Mouse (Mus musculus) 3134 (cell line): Measurements from ENCODE around the gene Ssbp3.

Experiments used
- DNase-seq: peaks from one replicate; pipeline ENCODE4 v3.0.0-alpha.2; 2011; ENCODE audit warnings: low spot score; ENCODE audit not compliant: insufficient read length; ENCODE audit errors: extremely low read depth

Gene Ssbp3

DNA sequence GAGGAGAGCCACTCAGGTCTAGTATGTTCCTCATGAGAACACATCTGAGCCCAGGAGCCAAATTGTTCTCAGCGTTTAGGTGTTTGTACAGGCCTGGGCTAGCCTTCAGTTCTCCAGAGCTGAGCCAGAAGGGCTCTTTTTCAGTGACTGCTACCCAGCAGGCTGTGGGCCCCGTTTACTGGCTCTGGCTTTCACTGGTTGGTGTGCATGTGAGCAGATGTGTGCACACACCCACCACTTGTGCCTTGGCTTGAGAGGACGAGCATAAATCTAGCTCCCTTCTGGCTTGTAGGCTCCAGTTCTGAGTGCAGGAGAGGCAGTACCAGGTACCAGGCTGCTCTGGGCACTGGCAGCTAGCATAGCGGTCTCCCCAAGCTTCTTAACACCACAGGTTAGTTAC, 127.8 kb downstream of the Ssbp3 start:
- no peak for DNase-seq

- DNase-seq, result no peak
Observed at GRCm38 (mm10) chr4:107039270-107039669, 128.8 kb downstream of the Ssbp3 start.

DNA sequence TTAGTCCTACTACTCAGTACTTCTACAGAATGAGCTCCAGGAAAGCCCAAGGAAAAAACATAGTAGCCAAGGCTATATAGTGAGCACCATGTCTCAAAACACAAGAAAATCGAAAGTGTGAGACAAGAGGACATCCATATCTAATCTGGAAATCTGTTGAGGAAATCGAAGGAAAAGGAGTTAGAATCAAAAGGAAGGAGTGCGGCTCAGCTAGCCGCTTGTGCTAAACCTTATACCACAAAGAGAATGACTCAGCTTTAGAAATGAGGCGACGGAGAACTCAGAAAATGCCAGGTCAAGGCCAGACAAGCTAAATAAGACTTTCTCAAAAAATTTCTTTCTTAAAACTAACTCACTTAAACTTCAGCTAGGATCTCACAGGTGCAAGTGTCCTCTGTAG, 131.8 kb downstream of the Ssbp3 start:
- no peak for DNase-seq

GRCm38 (mm10) chr4:107045188-107045587, 134.7 kb downstream of the Ssbp3 start:
- no peak for DNase-seq

DNA sequence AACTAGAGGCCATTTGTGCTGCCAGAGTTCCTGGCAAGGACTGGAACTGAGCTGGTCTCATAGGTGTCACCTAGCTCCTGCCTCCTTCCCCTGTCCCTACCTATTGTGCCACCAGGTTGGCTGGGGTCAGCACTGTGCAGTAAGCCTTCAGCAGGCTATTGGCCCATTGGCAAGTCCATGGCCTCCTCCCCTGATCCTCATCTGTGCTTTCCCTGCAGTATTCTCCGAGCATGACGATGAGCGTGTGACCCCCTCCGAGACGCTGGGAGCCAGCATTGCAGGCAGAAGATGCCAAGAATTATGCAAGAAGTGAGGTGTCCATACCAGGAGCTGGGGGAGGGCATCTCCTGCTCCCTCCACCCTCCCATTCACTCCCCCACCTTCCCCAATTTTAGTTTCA, 137.3 kb downstream of the Ssbp3 start:
- DNase-seq, result no peak

DNA sequence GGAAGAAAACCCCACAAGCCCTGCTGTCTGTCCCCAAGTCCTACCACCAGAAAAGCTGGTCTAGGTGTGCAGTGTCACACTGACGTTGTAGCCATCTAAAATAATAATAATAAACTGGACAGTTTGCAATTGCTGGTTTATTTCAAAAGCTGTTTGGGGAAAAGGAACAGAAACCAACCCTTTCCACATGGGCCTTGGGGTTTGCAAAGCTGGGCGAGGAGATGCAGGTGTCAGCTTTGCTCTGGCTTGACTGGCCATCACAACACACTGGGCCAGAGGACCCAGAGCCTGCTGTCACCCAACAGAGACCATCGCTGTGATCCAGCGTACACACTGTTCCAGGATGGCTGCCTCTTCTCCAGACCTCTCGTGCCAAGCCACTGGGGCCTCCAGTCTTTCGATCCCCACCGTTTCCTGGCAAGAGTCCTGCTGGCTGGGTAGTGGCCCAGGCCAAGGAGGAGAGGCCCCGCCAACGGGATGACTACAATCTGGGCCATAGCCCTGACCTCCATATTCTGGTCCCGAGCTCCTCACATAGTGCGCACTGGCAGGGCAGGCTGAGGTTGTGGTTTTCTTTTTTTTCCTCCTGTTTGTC, 138.2 kb downstream of the Ssbp3 start:
- DNase-seq, result no peak

GRCm38 (mm10) chr4:107051889-107052288, 141.4 kb downstream of the Ssbp3 start:
- no peak for DNase-seq

- no peak for DNase-seq
Observed at GRCm38 (mm10) chr4:107052962-107053553, 142.6 kb downstream of the Ssbp3 start.

GRCm38 (mm10) chr4:107056088-107056487, 145.6 kb downstream of the Ssbp3 start:
- no peak for DNase-seq

DNA sequence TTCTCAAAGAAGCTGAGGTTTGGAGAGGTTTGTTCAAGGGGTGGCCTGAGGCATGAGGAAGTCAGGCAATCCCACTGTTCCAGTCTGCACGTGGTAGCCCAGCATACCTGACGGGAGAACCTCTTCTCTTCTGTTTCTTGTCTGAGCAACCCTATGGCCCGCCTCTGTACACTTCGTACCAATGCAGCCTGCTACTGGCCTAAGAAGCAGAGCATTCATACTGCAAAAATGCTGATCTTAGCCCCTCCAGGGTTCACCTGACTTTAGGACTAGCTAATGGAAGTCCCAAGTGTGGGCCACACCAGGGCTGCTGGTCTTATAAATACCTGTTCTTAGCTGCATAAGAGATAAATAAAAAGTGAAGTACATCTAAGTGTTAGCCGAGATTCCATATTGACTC, 147.8 kb downstream of the Ssbp3 start:
- no peak for DNase-seq

- no peak for DNase-seq
Observed at GRCm38 (mm10) chr4:107058781-107059180, 148.3 kb downstream of the Ssbp3 start.

DNA sequence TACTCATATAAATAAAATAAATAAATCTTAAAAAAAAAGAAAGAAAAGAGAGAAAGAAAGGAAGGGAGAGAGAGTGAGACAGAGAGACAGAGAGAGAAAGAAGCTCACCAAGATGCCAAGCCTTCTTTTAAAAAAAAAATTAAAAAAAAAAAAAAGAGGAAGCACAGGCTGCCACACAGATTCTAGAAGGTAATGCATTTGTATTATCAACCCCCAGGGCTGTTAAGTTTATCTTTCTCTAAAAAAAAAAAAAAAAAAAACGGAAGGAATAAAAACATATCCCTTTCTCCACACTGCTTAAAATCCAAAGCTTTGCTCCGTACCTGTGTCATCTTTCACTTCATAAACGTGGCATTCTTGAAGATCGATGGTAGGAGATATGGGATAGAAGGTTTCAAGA, 151.1 kb downstream of the Ssbp3 start:
- no peak for DNase-seq

DNA sequence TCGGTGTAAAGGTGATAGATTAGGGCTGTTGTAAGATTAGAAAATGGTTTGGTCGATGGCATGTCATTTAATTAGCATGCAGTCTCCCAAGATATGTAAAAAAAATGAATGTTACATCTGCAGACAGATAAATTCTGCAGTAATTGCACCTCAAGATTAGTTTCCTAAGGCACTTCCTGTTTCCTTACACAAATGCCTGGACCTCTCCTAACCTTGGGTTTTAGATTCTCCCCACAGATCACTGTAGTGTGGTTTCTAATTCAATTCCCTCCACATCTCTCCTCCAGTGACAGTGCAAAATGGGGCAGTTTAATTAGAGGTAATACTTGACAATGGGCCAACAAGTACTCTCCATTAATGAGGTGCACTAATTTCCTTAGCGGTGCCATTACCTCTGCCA, 152.7 kb downstream of the Ssbp3 start:
- no peak for DNase-seq

DNA sequence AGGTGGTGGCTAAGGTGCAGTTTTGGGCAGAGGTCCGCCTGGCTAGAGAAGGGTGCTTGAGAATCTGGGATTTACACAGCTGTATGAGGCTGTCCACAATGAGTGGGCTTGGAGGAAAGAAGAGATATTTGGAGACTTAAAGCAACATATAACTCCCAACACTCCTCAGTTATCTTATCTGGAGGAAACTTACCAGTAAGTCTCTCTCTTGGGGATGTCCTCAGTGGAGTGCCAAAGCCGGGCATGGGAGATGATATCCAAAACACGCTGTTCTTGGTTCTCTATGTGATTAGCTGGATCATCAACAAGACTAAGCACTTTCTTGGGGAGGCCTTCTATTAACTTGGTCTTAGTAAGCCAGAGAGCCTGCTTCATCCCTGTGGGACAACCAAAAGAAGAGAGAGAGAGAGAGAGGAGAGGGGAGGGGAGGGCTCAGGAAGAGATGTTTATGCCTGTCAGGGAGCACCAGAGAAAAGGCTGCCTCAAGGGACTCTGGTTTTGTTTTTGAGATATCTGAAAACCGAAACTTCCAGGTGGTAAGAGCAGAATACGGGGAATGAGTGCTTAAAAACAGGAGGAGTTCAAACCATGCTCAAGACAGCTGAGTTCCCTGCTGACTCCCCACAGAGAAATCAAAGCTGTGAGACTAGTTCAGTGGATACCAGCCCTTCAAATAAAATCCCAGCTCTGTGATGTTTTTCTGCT, 154.0 kb downstream of the Ssbp3 start:
- DNase-seq, result no peak

- peak; percentile 85 for DNase-seq
Observed at GRCm38 (mm10) chr4:107066252-107067124, 156.0 kb downstream of the Ssbp3 start, which contains the start of the genes Mrpl37 and Cyb5rl. Gene Mrpl37, minus strand, starts transcription at chr4:107066868. Gene Cyb5rl, plus strand, starts transcription at chr4:107066988.

- DNase-seq, result no peak
Observed at GRCm38 (mm10) chr4:107067151-107067840, 156.8 kb downstream of the Ssbp3 start.

DNA sequence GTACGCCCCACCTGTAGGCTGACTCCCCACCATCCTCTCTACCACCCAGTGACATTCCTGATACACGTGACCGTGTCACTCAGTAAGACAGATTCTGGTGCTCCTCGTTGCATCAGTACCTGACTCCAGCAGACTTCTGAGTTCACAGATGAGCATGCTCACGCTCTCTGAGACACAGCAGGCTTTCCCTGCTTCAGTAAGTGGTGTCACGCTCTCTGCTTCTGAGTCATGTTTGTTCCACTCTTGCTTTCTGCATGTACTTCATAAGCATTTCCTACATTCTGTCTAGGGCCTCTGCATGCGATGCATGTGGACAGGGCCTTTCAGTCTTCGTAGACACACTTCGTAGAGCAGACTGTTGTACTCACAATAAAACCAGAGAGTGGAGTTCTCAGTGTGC, 161.8 kb downstream of the Ssbp3 start:
- DNase-seq, result no peak

GRCm38 (mm10) chr4:107075456-107075855, 165.0 kb downstream of the Ssbp3 start:
- no peak for DNase-seq

GRCm38 (mm10) chr4:107078894-107079293, 168.4 kb downstream of the Ssbp3 start:
- no peak for DNase-seq

DNA sequence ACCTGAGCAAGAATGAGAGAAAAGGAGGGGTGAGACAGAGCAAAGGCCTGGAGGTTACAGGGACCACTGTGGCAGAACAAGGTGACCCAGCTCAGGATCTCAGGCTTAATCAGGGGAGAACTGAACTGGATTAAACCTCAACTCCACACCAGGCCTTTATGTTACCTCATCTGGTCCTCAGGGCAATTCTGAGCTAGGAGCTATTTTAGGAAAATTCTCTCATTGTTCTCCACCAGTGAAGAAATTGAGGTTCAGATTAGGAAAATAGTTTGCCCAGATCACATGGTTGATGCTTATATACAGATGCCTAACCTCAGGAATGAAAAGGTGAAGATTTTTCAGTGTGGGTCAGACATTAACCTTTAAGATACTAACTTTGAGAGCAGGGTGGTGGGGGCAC, 169.2 kb downstream of the Ssbp3 start:
- DNase-seq, result no peak

- no peak for DNase-seq
Observed at GRCm38 (mm10) chr4:107082185-107082584, 171.7 kb downstream of the Ssbp3 start.
